Mouse (Mus musculus) kidney, embryonic 15.5 days (tissue): ENCODE results near the gene Plpp3. TPM values are rescaled to one million over a fixed set of nuclear protein-coding genes. Genes with fewer than 3 reads are reported as not detected.
A peak's percentile ranks its signal among the peaks of the same experiment; 100 is the strongest.

Experiments
- ATAC-seq: fragments of 200-750 bp; cut with Nextera tagmentation; replicated peaks from 2 replicates; pipeline ENCODE4 v1.8.0; 2017; ENCODE audit warnings: moderate TSS enrichment; ENCODE audit not compliant: low FRiP score
- H3K27ac ChIP-seq: fragments of 300-500 bp; sonication (generic); 2 replicates; pipeline ENCODE4 v1.5.1; 2015; ENCODE audit warnings: mild to moderate bottlenecking, inconsistent platforms
- H3K27me3 ChIP-seq: fragments of 300-500 bp; sonication (generic); 2 replicates; pipeline ENCODE4 v1.6.1; 2015; ENCODE audit warnings: inconsistent platforms
- H3K36me3 ChIP-seq: fragments of 300-500 bp; sonication (generic); 2 replicates; pipeline ENCODE4 v1.6.1; 2015; ENCODE audit warnings: inconsistent platforms
- H3K4me1 ChIP-seq: fragments of 300-500 bp; sonication (generic); 2 replicates; pipeline ENCODE4 v1.6.1; 2015; ENCODE audit warnings: inconsistent platforms
- H3K4me2 ChIP-seq: fragments of 300-500 bp; sonication (generic); 2 replicates; pipeline ENCODE4 v1.6.1; 2015; ENCODE audit warnings: moderate library complexity, mild to moderate bottlenecking, inconsistent platforms
- H3K4me3 ChIP-seq: fragments of 300-500 bp; sonication (generic); replicated peaks from 2 replicates; pipeline ENCODE4 v1.5.1; 2015; ENCODE audit warnings: mild to moderate bottlenecking, inconsistent platforms
- H3K9ac ChIP-seq: fragments of 300-500 bp; sonication (generic); 2 replicates; pipeline ENCODE4 v1.6.1; 2015; ENCODE audit warnings: mild to moderate bottlenecking, inconsistent platforms
- H3K9me3 ChIP-seq: fragments of 300-500 bp; sonication (generic); replicated peaks from 2 replicates; pipeline ENCODE4 v1.6.1; 2016; ENCODE audit warnings: inconsistent platforms
- WGBS: fragments of 180-500 bp; shearing (Covaris S2); methylation state at CpG from one replicate; pipeline ENCODE4 v1.1.7; 2015; ENCODE audit warnings: mixed read lengths; 5-methylcytosine and 5-hydroxymethylcytosine counted together
- polyA plus RNA-seq: library from polyadenylated mRNA; unstranded; fragments of >200 nt; fragmentation: Nextera tagmentation; extraction: Ambion mirVana; gene quantifications from 2 replicates; pipeline ENCODE4 v1.2.1, GENCODE M21; 2015

The Plpp3 gene
- polyA plus RNA-seq, 1 experiment from 2014 or later, result 65.5 TPM

- H3K4me1 ChIP-seq, result peaks cover 38% of the 10 kb centered on the region
- no peak overlapping the region for H3K27ac ChIP-seq
- H3K36me3 ChIP-seq, result peaks cover 8% of the 10 kb centered on the region
- H3K27me3 ChIP-seq, result no peaks in the 10 kb centered on the region
- H3K9ac ChIP-seq, result no peak overlapping the region
- no peaks in the 10 kb centered on the region for H3K9me3 ChIP-seq
- 0 out of 2 replicates have a peak overlapping the region, but pooled peaks have one; percentile 8 for H3K4me3 ChIP-seq
- no peak for ATAC-seq
- 85% methylated on average over 6 of the region's 6 CpGs for WGBS
- peak overlapping the region; percentile 75 for H3K4me2 ChIP-seq
Measured at GRCm38 (mm10) chr4:105160470-105160869, 3.3 kb downstream of the Plpp3 start.

GRCm38 (mm10) chr4:105162014-105162413 lies 4.9 kb downstream of the Plpp3 start:
- WGBS, result 67% methylated on average over 6 of the region's 6 CpGs
- no peak overlapping the region for H3K27ac ChIP-seq

GRCm38 (mm10) chr4:105162676-105163075 lies 5.5 kb downstream of the Plpp3 start:
- H3K9ac ChIP-seq, result no peak overlapping the region
- peaks cover 8% of the 10 kb centered on the region for H3K36me3 ChIP-seq
- no peak for ATAC-seq
- WGBS, result 55% methylated on average over 2 of the region's 2 CpGs
- no peak overlapping the region for H3K4me2 ChIP-seq
- no peaks in the 10 kb centered on the region for H3K9me3 ChIP-seq
- H3K27ac ChIP-seq, result no peak overlapping the region
- no peaks in the 10 kb centered on the region for H3K27me3 ChIP-seq
- no peak overlapping the region for H3K4me3 ChIP-seq
- H3K4me1 ChIP-seq, result peaks cover 38% of the 10 kb centered on the region

More at GRCm38 (mm10) chr4:105162014-105162413, 4.9 kb downstream of the Plpp3 start:
- H3K27me3 ChIP-seq, result no peaks in the 10 kb centered on the region
- H3K4me3 ChIP-seq, result no peak overlapping the region
- H3K4me1 ChIP-seq, result peaks cover 38% of the 10 kb centered on the region
- no peak overlapping the region for H3K4me2 ChIP-seq
- no peaks in the 10 kb centered on the region for H3K9me3 ChIP-seq
- H3K36me3 ChIP-seq, result peaks cover 8% of the 10 kb centered on the region
- ATAC-seq, result no peak
- H3K9ac ChIP-seq, result no peak overlapping the region

- H3K27me3 ChIP-seq, result no peaks in the 10 kb centered on the region
- H3K9me3 ChIP-seq, result no peaks in the 10 kb centered on the region
- H3K4me3 ChIP-seq, result no peak overlapping the region
- ATAC-seq, result no peak
- H3K4me1 ChIP-seq, result peaks cover 43% of the 10 kb centered on the region
- H3K9ac ChIP-seq, result no peak overlapping the region
- WGBS, result 52% methylated on average over 4 of the region's 4 CpGs
- H3K4me2 ChIP-seq, result no peak overlapping the region
- H3K36me3 ChIP-seq, result peaks cover 8% of the 10 kb centered on the region
- H3K27ac ChIP-seq, result no peak overlapping the region
Measured at GRCm38 (mm10) chr4:105163981-105164411, 6.8 kb downstream of the Plpp3 start.

GRCm38 (mm10) chr4:105164952-105165351 lies 7.8 kb downstream of the Plpp3 start:
- H3K9me3 ChIP-seq, result no peaks in the 10 kb centered on the region
- no peak overlapping the region for H3K27ac ChIP-seq
- H3K4me3 ChIP-seq, result no peak overlapping the region
- peaks cover 8% of the 10 kb centered on the region for H3K36me3 ChIP-seq
- no peak overlapping the region for H3K4me2 ChIP-seq
- H3K9ac ChIP-seq, result no peak overlapping the region
- H3K4me1 ChIP-seq, result peaks cover 45% of the 10 kb centered on the region
- WGBS, result 93% methylated on average over 6 of the region's 6 CpGs
- ATAC-seq, result no peak
- H3K27me3 ChIP-seq, result no peaks in the 10 kb centered on the region

- Histone ChIP-seq H3K4me2 (no peak overlapping the region), H3K36me3 (peaks cover 10% of the 10 kb centered on the region), H3K27me3 (no peaks in the 10 kb centered on the region), H3K4me3 (no peak overlapping the region), H3K27ac (peak overlapping the region; percentile 86), H3K9me3 (no peaks in the 10 kb centered on the region), H3K9ac (no peak overlapping the region), H3K4me1 (peaks cover 40% of the 10 kb centered on the region)
- no peak for ATAC-seq
- 53% methylated on average over 7 of the region's 7 CpGs for WGBS
Measured at GRCm38 (mm10) chr4:105169093-105169571, 12.0 kb downstream of the Plpp3 start.

GRCm38 (mm10) chr4:105169826-105170810 lies 13.0 kb downstream of the Plpp3 start:
- H3K4me2 ChIP-seq, result peak overlapping the region; percentile 38
- H3K36me3 ChIP-seq, result peaks cover 11% of the 10 kb centered on the region
- H3K9me3 ChIP-seq, result no peaks in the 10 kb centered on the region
- no peak overlapping the region for H3K4me3 ChIP-seq
- 48% methylated on average over 16 of the region's 16 CpGs for WGBS
- H3K27me3 ChIP-seq, result no peaks in the 10 kb centered on the region
- ATAC-seq, result peak; percentile 63
- peaks cover 39% of the 10 kb centered on the region for H3K4me1 ChIP-seq
- H3K9ac ChIP-seq, result no peak overlapping the region
- H3K27ac ChIP-seq, result peak overlapping the region; percentile 86

GRCm38 (mm10) chr4:105170811-105171401 lies 13.8 kb downstream of the Plpp3 start:
- no peaks in the 10 kb centered on the region for H3K27me3 ChIP-seq
- no peaks in the 10 kb centered on the region for H3K9me3 ChIP-seq
- no peak overlapping the region for H3K9ac ChIP-seq
- WGBS, result 70% methylated on average over 9 of the region's 9 CpGs
- peaks cover 11% of the 10 kb centered on the region for H3K36me3 ChIP-seq
- ATAC-seq, result no peak; the same call in 1 of the 2 replicates
- H3K27ac ChIP-seq, result peak overlapping the region; percentile 85
- no peak overlapping the region for H3K4me3 ChIP-seq
- peaks cover 43% of the 10 kb centered on the region for H3K4me1 ChIP-seq
- peak overlapping the region; percentile 38 for H3K4me2 ChIP-seq

GRCm38 (mm10) chr4:105171432-105171831 lies 14.3 kb downstream of the Plpp3 start:
- no peak overlapping the region for H3K4me3 ChIP-seq
- H3K4me1 ChIP-seq, result peaks cover 46% of the 10 kb centered on the region
- H3K4me2 ChIP-seq, result no peak overlapping the region
- ATAC-seq, result no peak
- 85% methylated on average over 3 of the region's 3 CpGs for WGBS
- H3K27me3 ChIP-seq, result no peaks in the 10 kb centered on the region
- H3K9ac ChIP-seq, result no peak overlapping the region
- H3K27ac ChIP-seq, result peak overlapping the region; percentile 85
- H3K9me3 ChIP-seq, result no peaks in the 10 kb centered on the region
- H3K36me3 ChIP-seq, result peaks cover 11% of the 10 kb centered on the region

GRCm38 (mm10) chr4:105174778-105175177 lies 17.6 kb downstream of the Plpp3 start:
- Histone ChIP-seq H3K4me2 (no peak overlapping the region), H3K27ac (no peak overlapping the region), H3K9me3 (no peaks in the 10 kb centered on the region), H3K9ac (no peak overlapping the region), H3K27me3 (no peaks in the 10 kb centered on the region), H3K36me3 (peaks cover 18% of the 10 kb centered on the region), H3K4me1 (peaks cover 33% of the 10 kb centered on the region), H3K4me3 (no peak overlapping the region)
- WGBS, result 71% methylated on average over 4 of the region's 4 CpGs
- ATAC-seq, result no peak

GRCm38 (mm10) chr4:105175255-105176035 lies 18.3 kb downstream of the Plpp3 start:
- Histone ChIP-seq H3K4me2 (no peak overlapping the region), H3K27me3 (no peaks in the 10 kb centered on the region), H3K9me3 (no peaks in the 10 kb centered on the region), H3K36me3 (peaks cover 18% of the 10 kb centered on the region), H3K9ac (no peak overlapping the region), H3K27ac (no peak overlapping the region), H3K4me1 (peaks cover 28% of the 10 kb centered on the region), H3K4me3 (no peak overlapping the region)
- 71% methylated on average over 16 of the region's 16 CpGs for WGBS
- ATAC-seq, result no peak
